In the genomic region with DNA sequence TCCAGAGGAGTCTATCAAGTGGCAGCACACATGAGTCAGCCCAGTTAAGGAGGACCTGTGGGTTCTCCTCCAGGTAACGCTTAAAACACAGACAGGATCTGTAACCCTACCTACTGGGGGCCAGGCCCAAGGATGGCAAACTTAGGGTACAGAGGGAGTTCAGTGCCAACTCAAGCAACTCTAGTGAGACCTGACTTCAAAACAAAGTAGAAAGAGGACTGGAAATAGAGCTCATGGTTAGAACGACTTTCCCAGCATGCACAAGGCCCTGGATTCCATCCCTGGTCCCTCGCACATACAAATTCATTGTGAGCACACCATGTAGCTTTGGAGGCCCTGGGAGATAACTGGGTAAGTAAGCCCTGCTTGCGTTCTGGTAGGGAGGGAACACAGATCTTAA, we compare ENCODE assay signal across 27 mouse cellular contexts. TPM values are rescaled to one million over a fixed set of nuclear protein-coding genes. Genes with fewer than 3 reads are reported as not detected.
"Had no signal": no experiment of that assay in that cellular context is flagged by ENCODE, and none has a peak within 500 bp of the region (broad histone marks: within the 10 kb centered on the region; RNA-seq: fewer than 3 reads in every experiment).

No protein-coding gene starts in this region.

- H3K4me3 ChIP-seq: embryonic facial prominence, embryonic 10.5 days; embryonic facial prominence, embryonic 12.5 days; embryonic facial prominence, embryonic 13.5 days; embryonic facial prominence, embryonic 15.5 days; erythroblast, embryonic 14.5 days; forebrain, embryonic 10.5 days; forebrain, embryonic 12.5 days; forebrain, embryonic 13.5 days; forebrain, embryonic 15.5 days; gastrocnemius, adult 2 months; heart, adult 2 months had no signal

- H3K9me3 ChIP-seq: embryonic facial prominence, embryonic 10.5 days; embryonic facial prominence, embryonic 12.5 days; embryonic facial prominence, embryonic 13.5 days; embryonic facial prominence, embryonic 15.5 days; forebrain, embryonic 10.5 days; forebrain, embryonic 12.5 days; forebrain, embryonic 13.5 days; forebrain, embryonic 15.5 days had no signal

- H3K9ac ChIP-seq: embryonic facial prominence, embryonic 12.5 days; embryonic facial prominence, embryonic 13.5 days; embryonic facial prominence, embryonic 15.5 days; forebrain, embryonic 12.5 days; forebrain, embryonic 13.5 days; forebrain, embryonic 15.5 days; forebrain, postnatal 0 days had no signal

- H3K36me3 ChIP-seq: embryonic facial prominence, embryonic 10.5 days; embryonic facial prominence, embryonic 12.5 days; embryonic facial prominence, embryonic 13.5 days; embryonic facial prominence, embryonic 15.5 days; forebrain, embryonic 10.5 days; forebrain, embryonic 12.5 days; forebrain, embryonic 15.5 days had no signal

- H3K4me2 ChIP-seq: embryonic facial prominence, embryonic 12.5 days; embryonic facial prominence, embryonic 13.5 days; embryonic facial prominence, embryonic 15.5 days; forebrain, embryonic 12.5 days; forebrain, embryonic 13.5 days; forebrain, embryonic 15.5 days had no signal

- ATAC-seq: forebrain, embryonic 13.5 days; forebrain, embryonic 14.5 days; forebrain, embryonic 15.5 days; forebrain, embryonic 16.5 days; forebrain, postnatal 0 days had no signal

- H3K27ac ChIP-seq: embryonic facial prominence, embryonic 10.5 days; embryonic facial prominence, embryonic 12.5 days; embryonic facial prominence, embryonic 13.5 days; embryonic facial prominence, embryonic 15.5 days; forebrain, embryonic 10.5 days; forebrain, embryonic 12.5 days; forebrain, embryonic 13.5 days; forebrain, embryonic 15.5 days; gastrocnemius, adult 2 months; heart, adult 2 months had no signal

- H3K27me3 ChIP-seq: forebrain, embryonic 13.5 days had no signal

- DNase-seq: cerebellum, adult 2 months; cerebellum, adult 8-10 months; cerebellum, adult 9-10 months; cerebellum, postnatal 10 days; cerebellum, postnatal 14 days; cerebellum, postnatal 25 days; cerebellum, postnatal 36 days; embryo, embryonic 11 days; forebrain, postnatal 0 days; gastrocnemius, adult 2 months; gastrocnemius, postnatal 10 days; gastrocnemius, postnatal 14 days; gastrocnemius, postnatal 36 days; heart, adult 18-20 months; heart, adult 2 months had no signal

RNA-seq across cellular contexts. Expression of a gene that starts 43.4 kb away (rescaled TPM):
- polyA plus RNA-seq: embryonic facial prominence, embryonic 11.5 days; erythroblast, embryonic 14.5 days; heart, adult 2 months had no signal
